Mouse (Mus musculus): ENCODE results near the gene Atxn1. TPM values are rescaled to one million over a fixed set of nuclear protein-coding genes. Genes with fewer than 3 reads are reported as not detected.
A peak's percentile ranks its signal among the peaks of the same experiment; 100 is the strongest.

The Atxn1 gene
- polyA plus RNA-seq, 1 experiment from 2014 or later: 11.9 TPM

- Histone ChIP-seq H3K4me1 (ENCODE audit: insufficient read depth, low read depth, low read length) (peaks cover 3% of the 10 kb centered on the region; the same call in 1 of the 2 replicates), H3K9me3 (ENCODE audit: low read length) (no peaks in the 10 kb centered on the region), H3K27ac (ENCODE audit: low read length) (no peak overlapping the region), H3K27me3 (replicated peaks; ENCODE audit: insufficient read depth, low read length) (no peaks in the 10 kb centered on the region), H3K36me3 (ENCODE audit: insufficient read depth, low read length) (no peaks in the 10 kb centered on the region), H3K9ac (replicated peaks; ENCODE audit: low read depth) (no peak overlapping the region), H3K4me2 (replicated peaks; ENCODE audit: low read depth, low read length) (no peak overlapping the region), H3K4me3 (ENCODE audit: low read depth, low read length) (no peak overlapping the region)
- 63% methylated on average over 4 of the region's 4 CpGs for WGBS
- ATAC-seq (no peak), DNase-seq (ENCODE audit: low spot score) (no peak)
- no peak for TF ChIP-seq EP300 (IDR thresholded peaks at IDR 0.05)
- no peak for TF ChIP-seq CTCF (IDR thresholded peaks at IDR 0.05)
These were observed 436.0 kb downstream of the Atxn1 start for GRCm38 (mm10) chr13:45528787-45529186.

GRCm38 (mm10) chr13:45527232-45527964 lies 437.4 kb downstream of the Atxn1 start:
- no peak overlapping the region for H3K4me3 ChIP-seq (ENCODE audit: low read depth, low read length)
- no peak overlapping the region for H3K27ac ChIP-seq (ENCODE audit: low read length)
- WGBS: 81% methylated on average over 11 of the region's 11 CpGs
- H3K4me1 ChIP-seq (ENCODE audit: insufficient read depth, low read depth, low read length): peaks cover 3% of the 10 kb centered on the region; the same call in 1 of the 2 replicates
- no peak for DNase-seq (ENCODE audit: low spot score)
- H3K36me3 ChIP-seq (ENCODE audit: insufficient read depth, low read length): no peaks in the 10 kb centered on the region
- no peak overlapping the region for H3K9ac ChIP-seq (replicated peaks; ENCODE audit: low read depth)
- no peak overlapping the region for H3K4me2 ChIP-seq (replicated peaks; ENCODE audit: low read depth, low read length)
- no peak for ATAC-seq
- H3K27me3 ChIP-seq (replicated peaks; ENCODE audit: insufficient read depth, low read length): no peaks in the 10 kb centered on the region
- TF ChIP-seq CTCF (IDR thresholded peaks at IDR 0.05) (no peak), EP300 (IDR thresholded peaks at IDR 0.05) (no peak)
- no peaks in the 10 kb centered on the region for H3K9me3 ChIP-seq (ENCODE audit: low read length)

GRCm38 (mm10) chr13:45526230-45526629 lies 438.6 kb downstream of the Atxn1 start:
- Histone ChIP-seq H3K4me3 (ENCODE audit: low read depth, low read length) (no peak overlapping the region), H3K36me3 (ENCODE audit: insufficient read depth, low read length) (no peaks in the 10 kb centered on the region), H3K9ac (replicated peaks; ENCODE audit: low read depth) (no peak overlapping the region), H3K4me1 (ENCODE audit: insufficient read depth, low read depth, low read length) (peaks cover 3% of the 10 kb centered on the region; the same call in 1 of the 2 replicates), H3K27me3 (replicated peaks; ENCODE audit: insufficient read depth, low read length) (no peaks in the 10 kb centered on the region), H3K27ac (ENCODE audit: low read length) (no peak overlapping the region), H3K4me2 (replicated peaks; ENCODE audit: low read depth, low read length) (no peak overlapping the region), H3K9me3 (ENCODE audit: low read length) (no peaks in the 10 kb centered on the region)
- 69% methylated on average over 7 of the region's 7 CpGs for WGBS
- TF ChIP-seq CTCF (IDR thresholded peaks at IDR 0.05) (no peak), EP300 (IDR thresholded peaks at IDR 0.05) (no peak)
- DNase-seq (ENCODE audit: low spot score) (no peak), ATAC-seq (no peak)

- Histone ChIP-seq H3K4me2 (replicated peaks; ENCODE audit: low read depth, low read length) (no peak overlapping the region), H3K27me3 (replicated peaks; ENCODE audit: insufficient read depth, low read length) (no peaks in the 10 kb centered on the region), H3K36me3 (ENCODE audit: insufficient read depth, low read length) (no peaks in the 10 kb centered on the region), H3K9me3 (ENCODE audit: low read length) (no peaks in the 10 kb centered on the region), H3K4me1 (ENCODE audit: insufficient read depth, low read depth, low read length) (peaks cover 3% of the 10 kb centered on the region; the same call in 1 of the 2 replicates), H3K9ac (replicated peaks; ENCODE audit: low read depth) (no peak overlapping the region), H3K4me3 (ENCODE audit: low read depth, low read length) (no peak overlapping the region), H3K27ac (ENCODE audit: low read length) (no peak overlapping the region)
- TF ChIP-seq EP300 (IDR thresholded peaks at IDR 0.05) (no peak), CTCF (IDR thresholded peaks at IDR 0.05) (no peak)
- no peak for ATAC-seq
- DNase-seq (ENCODE audit: low spot score): no peak
- 87% methylated on average over 6 of the region's 6 CpGs for WGBS
These were observed 439.9 kb downstream of the Atxn1 start for GRCm38 (mm10) chr13:45524791-45525435.

GRCm38 (mm10) chr13:45524305-45524704 lies 440.5 kb downstream of the Atxn1 start:
- Histone ChIP-seq H3K9me3 (ENCODE audit: low read length) (no peaks in the 10 kb centered on the region), H3K4me2 (replicated peaks; ENCODE audit: low read depth, low read length) (no peak overlapping the region), H3K27me3 (replicated peaks; ENCODE audit: insufficient read depth, low read length) (no peaks in the 10 kb centered on the region), H3K27ac (ENCODE audit: low read length) (no peak overlapping the region), H3K4me3 (ENCODE audit: low read depth, low read length) (no peak overlapping the region), H3K9ac (replicated peaks; ENCODE audit: low read depth) (no peak overlapping the region), H3K36me3 (ENCODE audit: insufficient read depth, low read length) (no peaks in the 10 kb centered on the region), H3K4me1 (ENCODE audit: insufficient read depth, low read depth, low read length) (peaks cover 3% of the 10 kb centered on the region; the same call in 1 of the 2 replicates)
- ATAC-seq (no peak; the same call in 1 of the 2 replicates), DNase-seq (ENCODE audit: low spot score) (no peak)
- WGBS: 50% methylated on average over 3 of the region's 3 CpGs
- TF ChIP-seq CTCF (IDR thresholded peaks at IDR 0.05): no peak
- TF ChIP-seq EP300 (IDR thresholded peaks at IDR 0.05): no peak

- no peak overlapping the region for H3K9ac ChIP-seq (replicated peaks; ENCODE audit: low read depth)
- TF ChIP-seq EP300 (IDR thresholded peaks at IDR 0.05) (no peak), CTCF (IDR thresholded peaks at IDR 0.05) (no peak)
- WGBS: 8% methylated on average over 24 of the region's 24 CpGs
- peak overlapping the region; percentile 43 for H3K4me2 ChIP-seq (replicated peaks; ENCODE audit: low read depth, low read length)
- DNase-seq (ENCODE audit: low spot score) (peak; percentile 64), ATAC-seq (peak; percentile 77)
- no peak overlapping the region for H3K27ac ChIP-seq (ENCODE audit: low read length)
- H3K27me3 ChIP-seq (replicated peaks; ENCODE audit: insufficient read depth, low read length): no peaks in the 10 kb centered on the region
- H3K36me3 ChIP-seq (ENCODE audit: insufficient read depth, low read length): no peaks in the 10 kb centered on the region
- H3K4me3 ChIP-seq (ENCODE audit: low read depth, low read length): no peak overlapping the region
- no peaks in the 10 kb centered on the region; the same call in 1 of the 2 replicates for H3K4me1 ChIP-seq (ENCODE audit: insufficient read depth, low read depth, low read length)
- H3K9me3 ChIP-seq (ENCODE audit: low read length): no peaks in the 10 kb centered on the region
These were observed 448.1 kb downstream of the Atxn1 start for GRCm38 (mm10) chr13:45516501-45517393.

All from lung, postnatal 0 days (tissue).